Mouse (Mus musculus) erythroblast, embryonic 14.5 days (primary cell): ENCODE results near the gene Syne3.

Experiments
- GATA1 ChIP-seq: IDR thresholded peaks from 2 replicates; pipeline ENCODE4 v1.6.1; 2012; ENCODE audit warnings: low read length, inconsistent platforms, mixed read lengths
- TAL1 ChIP-seq: IDR thresholded peaks from 3 replicates; pipeline ENCODE4 v1.6.1; 2012; ENCODE audit warnings: low read length, inconsistent platforms, mixed read lengths

- TF ChIP-seq GATA1 (no peak), TAL1 (peak; percentile 69)
Measured at GRCm38 (mm10) chr12:105011589-105011988, 2.0 kb upstream of the Syne3 start.
